Mouse (Mus musculus) heart, adult 2 months (tissue): ENCODE measurements at regions not wholly inside any gene's neighbourhood (a gene's known extent, or its start where the extent isn't known, plus 50 kb on each side); places are given as distances from the start of the nearest gene placed in this dataset.
A peak's percentile ranks its signal among the peaks of the same experiment; 100 is the strongest.

Experiments used
- DNase-seq, 2 experiments: peaks; one replicate each; pipeline ENCODE4 v3.0.0; 2021
- H3K27ac ChIP-seq: fragments of 200-600 bp; 2 replicates; pipeline ENCODE4 v1.8.1; 2022
- H3K27me3 ChIP-seq: fragments of 200-500 bp; 2 replicates; pipeline ENCODE4 v1.6.1; 2012; ENCODE audit warnings: mild to moderate bottlenecking, low read length, inconsistent platforms, mixed read lengths; ENCODE audit not compliant: control insufficient read depth, insufficient read depth
- H3K36me3 ChIP-seq: fragments of 200-500 bp; 2 replicates; pipeline ENCODE4 v1.6.1; 2012; ENCODE audit warnings: low read length, inconsistent platforms; ENCODE audit not compliant: control insufficient read depth, insufficient read depth
- H3K4me1 ChIP-seq: fragments of 200-500 bp; 2 replicates; pipeline ENCODE4 v1.6.1; 2011; ENCODE audit warnings: low read length; ENCODE audit not compliant: control insufficient read depth, insufficient read depth
- H3K4me3 ChIP-seq: fragments of 200-600 bp; 2 replicates; pipeline ENCODE4 v1.8.1; 2022
- H3K79me2 ChIP-seq: fragments of 200-500 bp; replicated peaks from 2 replicates; pipeline ENCODE4 v1.6.1; 2012; ENCODE audit warnings: mild to moderate bottlenecking, inconsistent platforms, low read length, moderate library complexity, mixed read lengths; ENCODE audit not compliant: control insufficient read depth, insufficient read depth
- H3K9ac ChIP-seq: fragments of 200-500 bp; 2 replicates; pipeline ENCODE4 v1.6.1; 2012; ENCODE audit warnings: low read depth, mild to moderate bottlenecking, control low read depth, inconsistent platforms, low read length, mixed read lengths
- CTCF ChIP-seq: fragments of 200-600 bp; IDR thresholded peaks from 2 replicates; pipeline ENCODE4 v1.8.1; 2022; ENCODE audit warnings: antibody characterized with exemption, mild to moderate bottlenecking, moderate library complexity
- EP300 ChIP-seq: fragments of 200-500 bp; IDR thresholded peaks from 2 replicates; pipeline ENCODE4 v1.6.1; 2011; ENCODE audit warnings: low read depth, low read length, control low read depth; ENCODE audit not compliant: insufficient read depth
- POLR2A ChIP-seq: fragments of 200-500 bp; IDR thresholded peaks from 2 replicates; pipeline ENCODE4 v1.6.1; 2011; ENCODE audit warnings: mild to moderate bottlenecking, low read depth, low read length, control low read depth; ENCODE audit not compliant: insufficient read depth
- WGBS: fragments of 180-500 bp; shearing (Covaris S2); methylation state at CpG from one replicate; pipeline ENCODE4 v1.1.7; 2018; 5-methylcytosine and 5-hydroxymethylcytosine counted together
- intact Hi-C: fragments of 180-260 bp; cut with DNase I; formaldehyde crosslinking; loops from one replicate; pipeline ENCODE4 v1.15.1; 2025

GRCm38 (mm10) chr13:47611439-47611838 is 489.0 kb downstream of the Rnf144b start:
- intact Hi-C loops: no loop called here
- Histone ChIP-seq H3K27me3 (no peaks in the 10 kb centered on the region), H3K4me3 (no peak overlapping the region), H3K27ac (no peak overlapping the region), H3K4me1 (no peaks in the 10 kb centered on the region), H3K36me3 (no peaks in the 10 kb centered on the region), H3K79me2 (no peaks in the 10 kb centered on the region), H3K9ac (no peak overlapping the region)
- no peak for TF ChIP-seq CTCF
- no peak for TF ChIP-seq POLR2A
- TF ChIP-seq EP300: no peak
- no peak for DNase-seq
- WGBS: 88% methylated on average over 4 of the region's 4 CpGs

GRCm38 (mm10) chr13:47636511-47637103 is 514.2 kb downstream of the Rnf144b start:
- H3K79me2 ChIP-seq: no peaks in the 10 kb centered on the region

GRCm38 (mm10) chr13:47642341-47642740 is 519.9 kb downstream of the Rnf144b start:
- H3K4me3 ChIP-seq: no peak overlapping the region
- H3K9ac ChIP-seq: no peak overlapping the region
- intact Hi-C loops: no loop called here
- no peak for DNase-seq
- no peak overlapping the region for H3K27ac ChIP-seq
- no peaks in the 10 kb centered on the region for H3K4me1 ChIP-seq
- TF ChIP-seq EP300 (no peak), CTCF (peak; percentile 21)
- no peaks in the 10 kb centered on the region for H3K79me2 ChIP-seq
- no peaks in the 10 kb centered on the region for H3K36me3 ChIP-seq
- no peaks in the 10 kb centered on the region for H3K27me3 ChIP-seq
- 81% methylated on average over 10 of the region's 10 CpGs for WGBS

More at GRCm38 (mm10) chr13:47636511-47637103, 514.2 kb downstream of the Rnf144b start:
- Histone ChIP-seq H3K36me3 (no peaks in the 10 kb centered on the region), H3K27ac (no peak overlapping the region), H3K4me1 (no peaks in the 10 kb centered on the region), H3K27me3 (no peaks in the 10 kb centered on the region), H3K4me3 (no peak overlapping the region), H3K9ac (no peak overlapping the region)
- intact Hi-C loops: no loop called here
- no peak for DNase-seq
- TF ChIP-seq EP300: no peak
- TF ChIP-seq POLR2A: no peak
- no peak for TF ChIP-seq CTCF
- WGBS: 75% methylated on average over 8 of the region's 8 CpGs

- no peak overlapping the region for H3K4me3 ChIP-seq
- no peaks in the 10 kb centered on the region for H3K79me2 ChIP-seq
- H3K27ac ChIP-seq: no peak overlapping the region
- TF ChIP-seq EP300 (no peak), POLR2A (no peak), CTCF (no peak)
- intact Hi-C loops: no loop called here
- 45% methylated on average over 10 of the region's 10 CpGs for WGBS
- no peaks in the 10 kb centered on the region for H3K4me1 ChIP-seq
- DNase-seq: no peak
- no peaks in the 10 kb centered on the region for H3K27me3 ChIP-seq
- H3K36me3 ChIP-seq: no peaks in the 10 kb centered on the region
- H3K9ac ChIP-seq: no peak overlapping the region
Observed at GRCm38 (mm10) chr13:47645081-47645480, 522.6 kb downstream of the Rnf144b start.

GRCm38 (mm10) chr13:47647693-47648092 is 525.2 kb downstream of the Rnf144b start:
- Histone ChIP-seq H3K79me2 (no peaks in the 10 kb centered on the region), H3K4me1 (no peaks in the 10 kb centered on the region), H3K27me3 (no peaks in the 10 kb centered on the region), H3K9ac (no peak overlapping the region), H3K36me3 (no peaks in the 10 kb centered on the region), H3K27ac (no peak overlapping the region), H3K4me3 (no peak overlapping the region)
- WGBS: 59% methylated on average over 5 of the region's 5 CpGs
- no peak for DNase-seq
- intact Hi-C loops: no loop called here
- TF ChIP-seq CTCF (no peak), POLR2A (no peak), EP300 (no peak)

GRCm38 (mm10) chr13:47650093-47650492 is 527.6 kb downstream of the Rnf144b start:
- H3K27me3 ChIP-seq: no peaks in the 10 kb centered on the region
- no peak overlapping the region for H3K9ac ChIP-seq
- H3K79me2 ChIP-seq: no peaks in the 10 kb centered on the region
- H3K4me3 ChIP-seq: peak overlapping the region; percentile 28
- no peaks in the 10 kb centered on the region for H3K36me3 ChIP-seq
- intact Hi-C loops: loop anchor here (10.0 kb wide), 1 partner anchor 305 kb away; no protein-coding TSS in a partner anchor
- WGBS: 65% methylated on average over 13 of the region's 13 CpGs
- no peaks in the 10 kb centered on the region for H3K4me1 ChIP-seq
- H3K27ac ChIP-seq: peak overlapping the region; percentile 43
- peak in 1 of 2 experiments; percentile 29 for DNase-seq
- TF ChIP-seq EP300: no peak
- TF ChIP-seq POLR2A: no peak
- TF ChIP-seq CTCF: no peak
